Mouse (Mus musculus): Measurements from ENCODE around the gene Abcf3. TPM values are rescaled to one million over a fixed set of nuclear protein-coding genes. Genes with fewer than 3 reads are reported as not detected.

The Abcf3 gene
- polyA plus RNA-seq, 1 experiment from 2014 or later: 51.1 TPM

GRCm38 (mm10) chr16:20540438-20540837, 7.9 kb upstream of the Abcf3 start:
- Histone ChIP-seq H3K36me3 (ENCODE audit: insufficient read depth) (peaks cover 74% of the 10 kb centered on the region), H3K27me3 (ENCODE audit: insufficient read depth, low read length) (no peaks in the 10 kb centered on the region), H3K27ac (ENCODE audit: low read depth) (no peak overlapping the region), H3K4me1 (ENCODE audit: insufficient read depth) (0 out of 2 replicates have a peak, but pooled peaks cover 7% of the 10 kb centered on the region), H3K9ac (no peak overlapping the region), H3K4me3 (ENCODE audit: low read depth, low read length) (no peak overlapping the region), H3K4me2 (no peak overlapping the region), H3K9me3 (ENCODE audit: low read depth, low read length) (no peaks in the 10 kb centered on the region)
- 84% methylated on average over 4 of the region's 4 CpGs for WGBS
- no peak for DNase-seq
- ATAC-seq (ENCODE audit: insufficient read depth): no peak
- TF ChIP-seq CTCF (IDR thresholded peaks at IDR 0.05; ENCODE audit: low read depth): no peak

GRCm38 (mm10) chr16:20545696-20546095, 2.7 kb upstream of the Abcf3 start:
- Histone ChIP-seq H3K27ac (ENCODE audit: low read depth) (no peak overlapping the region), H3K36me3 (ENCODE audit: insufficient read depth) (peaks cover 58% of the 10 kb centered on the region), H3K4me2 (no peak overlapping the region), H3K9ac (no peak overlapping the region), H3K9me3 (ENCODE audit: low read depth, low read length) (no peaks in the 10 kb centered on the region), H3K4me3 (ENCODE audit: low read depth, low read length) (no peak overlapping the region), H3K27me3 (ENCODE audit: insufficient read depth, low read length) (no peaks in the 10 kb centered on the region), H3K4me1 (ENCODE audit: insufficient read depth) (peaks cover 3% of the 10 kb centered on the region; the same call in 1 of the 2 replicates)
- no peak for TF ChIP-seq CTCF (IDR thresholded peaks at IDR 0.05; ENCODE audit: low read depth)
- ATAC-seq (ENCODE audit: insufficient read depth) (no peak), DNase-seq (no peak)
- WGBS: 87% methylated on average over 10 of the region's 10 CpGs

- Histone ChIP-seq H3K27me3 (ENCODE audit: insufficient read depth, low read length) (no peaks in the 10 kb centered on the region), H3K9me3 (ENCODE audit: low read depth, low read length) (no peaks in the 10 kb centered on the region), H3K9ac (peak overlapping the region; percentile 62; the same call in 1 of the 2 replicates), H3K4me2 (peak overlapping the region; percentile 79), H3K4me3 (ENCODE audit: low read depth, low read length) (peak overlapping the region; percentile 82), H3K27ac (ENCODE audit: low read depth) (peak overlapping the region; percentile 46; the same call in 1 of the 2 replicates), H3K36me3 (ENCODE audit: insufficient read depth) (peaks cover 58% of the 10 kb centered on the region), H3K4me1 (ENCODE audit: insufficient read depth) (peaks cover 3% of the 10 kb centered on the region; the same call in 1 of the 2 replicates)
- ATAC-seq (ENCODE audit: insufficient read depth): no peak
- 50% methylated on average over 5 of the region's 5 CpGs for WGBS
- DNase-seq: no peak
- TF ChIP-seq CTCF (IDR thresholded peaks at IDR 0.05; ENCODE audit: low read depth): no peak
Measured at GRCm38 (mm10) chr16:20547423-20547822, 954 bp upstream of the Abcf3 start.

- no peaks in the 10 kb centered on the region for H3K9me3 ChIP-seq (ENCODE audit: low read depth, low read length)
- peak overlapping the region; percentile 84 for H3K9ac ChIP-seq
- H3K27me3 ChIP-seq (ENCODE audit: insufficient read depth, low read length): no peaks in the 10 kb centered on the region
- peaks cover 3% of the 10 kb centered on the region; the same call in 1 of the 2 replicates for H3K4me1 ChIP-seq (ENCODE audit: insufficient read depth)
- no peak for TF ChIP-seq CTCF (IDR thresholded peaks at IDR 0.05; ENCODE audit: low read depth)
- peak overlapping the region; percentile 89 for H3K4me2 ChIP-seq
- 42% methylated on average over 9 of the region's 9 CpGs for WGBS
- peak overlapping the region; percentile 82 for H3K4me3 ChIP-seq (ENCODE audit: low read depth, low read length)
- DNase-seq: no peak
- no peak overlapping the region for H3K27ac ChIP-seq (ENCODE audit: low read depth)
- no peak for ATAC-seq (ENCODE audit: insufficient read depth)
- H3K36me3 ChIP-seq (ENCODE audit: insufficient read depth): peaks cover 59% of the 10 kb centered on the region
Measured at GRCm38 (mm10) chr16:20549161-20549560, 784 bp downstream of the Abcf3 start.

GRCm38 (mm10) chr16:20551691-20552090, 3.3 kb downstream of the Abcf3 start:
- no peak overlapping the region for H3K27ac ChIP-seq (ENCODE audit: low read depth)
- H3K4me2 ChIP-seq: no peak overlapping the region
- no peak for TF ChIP-seq CTCF (IDR thresholded peaks at IDR 0.05; ENCODE audit: low read depth)
- H3K27me3 ChIP-seq (ENCODE audit: insufficient read depth, low read length): no peaks in the 10 kb centered on the region
- H3K36me3 ChIP-seq (ENCODE audit: insufficient read depth): peaks cover 58% of the 10 kb centered on the region
- ATAC-seq (ENCODE audit: insufficient read depth) (no peak), DNase-seq (no peak)
- WGBS: 94% methylated on average over 5 of the region's 5 CpGs
- H3K9me3 ChIP-seq (ENCODE audit: low read depth, low read length): no peaks in the 10 kb centered on the region
- H3K4me1 ChIP-seq (ENCODE audit: insufficient read depth): peaks cover 3% of the 10 kb centered on the region; the same call in 1 of the 2 replicates
- no peak overlapping the region for H3K4me3 ChIP-seq (ENCODE audit: low read depth, low read length)
- no peak overlapping the region for H3K9ac ChIP-seq

- TF ChIP-seq CTCF (IDR thresholded peaks at IDR 0.05; ENCODE audit: low read depth): no peak
- H3K4me1 ChIP-seq (ENCODE audit: insufficient read depth): peaks cover 3% of the 10 kb centered on the region; the same call in 1 of the 2 replicates
- no peak overlapping the region for H3K9ac ChIP-seq
- peaks cover 63% of the 10 kb centered on the region for H3K36me3 ChIP-seq (ENCODE audit: insufficient read depth)
- H3K27ac ChIP-seq (ENCODE audit: low read depth): no peak overlapping the region
- H3K4me2 ChIP-seq: no peak overlapping the region
- H3K27me3 ChIP-seq (ENCODE audit: insufficient read depth, low read length): no peaks in the 10 kb centered on the region
- DNase-seq: no peak
- H3K9me3 ChIP-seq (ENCODE audit: low read depth, low read length): no peaks in the 10 kb centered on the region
- 88% methylated on average over 1 of the region's 1 CpGs for WGBS
- H3K4me3 ChIP-seq (ENCODE audit: low read depth, low read length): no peak overlapping the region
- no peak for ATAC-seq (ENCODE audit: insufficient read depth)
Measured at GRCm38 (mm10) chr16:20552594-20552993, 4.2 kb downstream of the Abcf3 start.

GRCm38 (mm10) chr16:20555000-20555399, 6.6 kb downstream of the Abcf3 start:
- Histone ChIP-seq H3K27ac (ENCODE audit: low read depth) (no peak overlapping the region), H3K9me3 (ENCODE audit: low read depth, low read length) (no peaks in the 10 kb centered on the region), H3K27me3 (ENCODE audit: insufficient read depth, low read length) (no peaks in the 10 kb centered on the region), H3K4me3 (ENCODE audit: low read depth, low read length) (no peak overlapping the region), H3K36me3 (ENCODE audit: insufficient read depth) (peaks cover 85% of the 10 kb centered on the region), H3K4me2 (no peak overlapping the region), H3K9ac (no peak overlapping the region), H3K4me1 (ENCODE audit: insufficient read depth) (no peaks in the 10 kb centered on the region)
- DNase-seq: no peak
- WGBS: 84% methylated on average over 6 of the region's 6 CpGs
- ATAC-seq (ENCODE audit: insufficient read depth): no peak
- TF ChIP-seq CTCF (IDR thresholded peaks at IDR 0.05; ENCODE audit: low read depth): no peak

Measured in lung, embryonic 14.5 days (tissue).